Mouse (Mus musculus) urinary bladder, postnatal 10 days (tissue): ENCODE results near the gene Ppp1r1b.
"Not testable (repeated sequence)": the region's sequence is repeated elsewhere in the genome, so short reads cannot be mapped to it uniquely, and the experiment has no call there.

Experiments
- DNase-seq: peaks from one replicate; pipeline ENCODE4 v3.0.0; 2022; ENCODE audit warnings: low spot score

Gene Ppp1r1b

DNA sequence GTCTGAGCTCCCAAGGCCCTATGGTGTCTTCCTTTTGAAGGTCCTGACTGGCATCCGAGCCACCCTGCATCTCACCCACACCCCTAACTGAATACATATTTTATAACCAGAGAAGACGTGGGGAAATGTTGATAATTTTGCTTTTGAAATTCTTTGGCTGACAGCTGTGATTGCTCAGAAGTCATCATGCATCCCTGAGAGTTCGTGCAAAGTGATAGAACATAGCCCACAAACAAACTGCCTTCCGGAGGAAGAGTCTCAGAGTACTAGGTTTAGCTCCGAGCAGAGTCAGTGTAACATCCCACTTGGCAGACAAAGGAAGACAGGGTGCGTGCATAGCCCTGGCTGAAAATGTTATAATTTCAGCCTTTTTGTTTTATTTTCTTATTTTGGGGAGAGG, 25.0 kb downstream of the Ppp1r1b start:
- no peak for DNase-seq

GRCm38 (mm10) chr11:98374266-98374665, 26.1 kb downstream of the Ppp1r1b start:
- no peak for DNase-seq

DNA sequence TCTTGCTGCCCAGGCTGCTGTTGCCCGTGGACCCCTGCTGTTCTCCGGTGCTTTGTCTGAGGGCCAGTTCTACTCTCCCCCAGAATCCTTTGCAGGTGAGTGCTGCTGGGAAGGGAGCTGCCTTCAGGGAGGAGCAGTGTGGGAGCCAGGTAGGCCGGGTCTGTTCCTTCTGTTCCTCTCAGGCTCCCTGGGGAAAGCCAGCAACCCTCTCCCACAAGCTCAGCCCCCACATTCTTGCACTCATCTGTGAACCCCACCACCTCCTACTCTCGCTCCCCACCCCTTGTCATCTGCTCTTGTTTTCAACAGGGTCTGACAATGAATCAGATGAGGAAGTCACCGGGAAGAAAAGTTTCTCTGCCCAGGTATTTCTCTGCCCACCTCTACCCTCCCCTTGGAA, 28.6 kb downstream of the Ppp1r1b start:
- DNase-seq, result no peak

DNA sequence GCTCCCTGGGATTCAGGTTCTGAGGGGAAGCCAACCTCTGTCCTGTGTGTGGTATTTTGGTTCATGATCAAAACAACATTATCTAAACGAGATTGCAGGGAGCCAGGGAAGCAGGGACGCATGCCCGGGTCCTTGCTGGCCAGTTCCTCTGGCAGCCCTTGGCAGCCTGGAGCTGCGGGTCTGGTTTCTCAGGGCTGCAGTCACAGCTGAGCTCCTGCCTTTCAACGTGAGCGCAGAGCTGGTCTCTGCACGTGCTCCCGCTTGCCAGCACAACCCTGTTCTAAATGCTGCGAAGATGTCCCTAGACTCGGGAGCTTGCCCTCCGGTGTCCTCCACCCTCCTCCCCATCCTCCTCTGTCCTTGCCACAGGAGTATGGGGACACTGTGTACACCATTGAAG, 29.6 kb downstream of the Ppp1r1b start:
- no peak for DNase-seq

DNA sequence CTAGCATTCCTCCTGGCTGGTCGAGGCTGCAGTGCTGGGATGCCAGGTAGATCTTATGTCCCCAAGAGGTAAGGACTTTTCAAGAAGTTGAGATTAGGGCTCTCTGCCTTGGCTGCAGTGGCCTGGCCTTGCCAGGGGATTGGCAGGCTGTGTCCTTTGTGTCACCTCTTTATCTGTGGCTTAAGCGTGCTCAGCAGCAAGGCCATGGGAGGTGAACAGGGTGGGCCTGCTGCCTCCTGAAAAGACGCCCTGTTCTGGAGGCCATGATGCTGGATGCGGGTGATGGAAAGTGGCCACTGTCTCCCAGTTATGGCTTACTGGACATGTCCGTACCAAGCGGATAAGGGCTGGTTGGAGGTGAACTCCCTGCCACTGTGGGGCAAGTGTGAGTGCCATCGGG, 31.2 kb downstream of the Ppp1r1b start:
- no peak for DNase-seq

DNA sequence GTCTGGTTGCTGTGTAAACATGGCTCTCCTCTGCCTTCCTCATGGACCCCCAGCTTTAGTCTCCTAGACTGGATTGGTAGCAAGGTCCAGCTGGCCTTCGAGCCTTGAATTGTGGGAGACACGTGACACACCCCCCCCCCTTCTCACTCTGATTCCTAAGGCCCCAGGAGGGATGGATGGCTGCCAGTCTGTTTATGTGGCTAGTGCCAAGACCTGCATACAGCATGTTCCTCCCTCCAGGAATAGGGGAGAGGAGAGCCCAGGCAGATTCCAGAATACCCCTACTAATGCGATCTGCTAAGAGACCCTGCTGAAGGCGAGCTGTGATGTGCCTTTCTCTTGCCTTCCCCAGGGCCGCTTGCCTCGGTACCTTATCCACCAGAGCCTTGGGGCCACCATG, 31.9 kb downstream of the Ppp1r1b start:
- DNase-seq, result no peak

GRCm38 (mm10) chr11:98381651-98382050, 33.4 kb downstream of the Ppp1r1b start:
- DNase-seq, result no peak

DNA sequence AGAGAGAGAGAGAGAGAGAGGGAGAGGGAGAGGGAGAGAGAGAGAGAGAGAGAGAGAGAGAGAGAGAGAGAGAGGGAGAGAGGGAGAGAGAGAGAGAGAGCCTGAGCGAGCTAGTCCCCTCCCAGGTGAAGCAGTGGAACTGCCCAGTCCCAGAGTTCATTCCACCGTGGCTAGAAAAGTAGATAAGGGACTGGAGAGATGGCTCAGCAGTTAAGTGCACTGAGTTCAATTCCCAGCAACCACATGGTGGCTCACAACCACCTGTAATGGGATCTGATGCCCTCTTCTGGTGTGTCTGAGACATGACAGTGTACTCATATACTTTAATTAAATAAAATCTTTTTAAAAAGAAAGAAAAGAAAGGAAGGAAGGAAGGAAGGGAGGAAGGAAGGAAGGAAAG, 34.2 kb downstream of the Ppp1r1b start:
- not testable (repeated sequence) for DNase-seq

- DNase-seq, result no peak
Measured at GRCm38 (mm10) chr11:98383261-98384030, 35.2 kb downstream of the Ppp1r1b start, which contains the start of gene Tcap. Tcap (plus strand) TSS chr11:98383811.

GRCm38 (mm10) chr11:98384216-98384615, 36.0 kb downstream of the Ppp1r1b start:
- DNase-seq, result no peak

- DNase-seq, result no peak
Measured at GRCm38 (mm10) chr11:98384721-98385637, 36.8 kb downstream of the Ppp1r1b start.

DNA sequence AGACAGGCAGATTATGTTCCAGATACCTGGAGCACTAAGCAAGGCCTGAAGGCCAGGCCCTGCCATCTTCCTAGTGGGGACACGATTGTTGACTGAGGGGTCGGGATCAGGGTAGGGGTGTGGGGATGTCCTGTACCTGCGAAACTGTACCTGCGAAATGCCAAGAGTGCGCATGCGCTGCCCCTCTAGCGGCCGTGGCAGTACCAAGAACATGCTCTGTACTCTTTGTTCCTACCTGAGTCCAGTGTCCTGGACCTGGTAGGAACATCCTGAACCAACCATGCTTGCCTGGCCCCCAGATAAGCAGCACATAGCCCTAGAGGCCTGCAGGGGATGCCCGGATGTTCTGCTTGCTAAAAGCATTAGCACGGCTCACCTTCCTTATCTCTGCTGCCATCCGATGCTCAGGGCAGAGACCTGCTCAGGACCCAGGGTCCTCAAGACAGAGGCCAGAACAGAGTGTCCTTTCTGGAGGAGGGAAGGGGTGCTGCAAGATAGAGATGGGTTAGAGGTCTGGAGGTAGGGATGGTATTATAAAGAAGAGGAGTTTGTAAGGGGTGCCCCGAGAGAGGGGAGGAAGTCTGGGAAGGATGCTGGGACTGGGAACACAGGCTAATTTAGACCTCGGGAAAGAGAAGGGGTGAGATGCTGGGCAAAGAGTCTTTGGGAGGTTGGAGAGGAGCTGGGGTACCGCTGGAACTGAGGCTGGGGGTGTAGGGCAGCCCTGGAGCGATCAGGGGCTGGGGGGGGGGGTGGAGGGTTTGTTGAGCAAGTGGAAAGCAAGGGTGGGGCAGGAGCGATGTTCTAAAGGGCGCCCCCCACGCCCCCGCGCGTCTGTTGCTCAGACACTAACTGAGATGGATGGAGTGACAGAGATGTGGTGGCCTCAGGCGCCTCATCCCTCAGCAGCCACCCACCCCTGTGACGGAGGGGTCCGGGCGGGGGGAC, 37.7 kb downstream of the Ppp1r1b start, which contains the start of gene Pnmt:
TSS of gene Pnmt (plus strand) at position 813 of the 948 bp plus-strand sequence.
- DNase-seq, result no peak

DNA sequence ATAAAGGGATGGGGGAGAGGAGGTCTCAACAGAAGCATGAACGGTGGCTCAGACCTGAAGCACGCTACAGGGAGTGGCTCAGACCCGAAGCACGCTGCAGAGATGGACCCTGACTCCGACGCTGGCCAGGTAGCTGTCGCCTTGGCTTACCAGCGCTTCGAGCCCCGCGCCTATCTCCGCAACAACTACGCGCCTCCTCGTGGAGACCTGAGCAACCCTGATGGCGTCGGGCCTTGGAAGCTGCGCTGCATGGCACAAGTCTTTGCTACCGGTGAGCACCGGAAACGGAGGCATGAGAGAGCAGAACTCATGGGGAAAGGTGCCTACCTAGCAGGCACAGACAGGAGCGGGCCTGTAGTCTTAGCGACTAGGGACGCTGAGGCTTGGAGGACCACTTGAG, 38.4 kb downstream of the Ppp1r1b start:
- DNase-seq, result no peak

GRCm38 (mm10) chr11:98387056-98387577, 38.9 kb downstream of the Ppp1r1b start:
- no peak for DNase-seq

DNA sequence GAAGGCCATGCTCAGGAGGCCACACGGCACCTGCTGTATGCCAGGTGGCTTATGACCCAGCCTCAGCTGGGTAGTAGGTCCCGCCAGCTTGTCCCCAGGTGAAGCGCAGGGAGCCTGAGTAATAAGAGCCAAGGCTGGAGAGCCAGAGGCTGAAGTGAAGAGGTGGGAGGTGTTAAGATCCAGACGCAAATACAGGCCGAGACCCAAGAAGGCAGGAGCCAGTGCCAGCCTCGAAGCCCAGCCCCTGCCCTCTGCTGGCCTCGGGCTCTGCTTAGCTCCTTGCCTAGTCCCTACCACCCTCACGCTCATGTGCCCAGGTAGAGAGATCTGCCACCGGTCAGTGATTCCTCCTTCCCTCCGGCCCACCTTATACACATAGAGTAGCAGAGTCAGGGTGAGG, 40.1 kb downstream of the Ppp1r1b start:
- DNase-seq, result no peak

- DNase-seq, result no peak
Measured at GRCm38 (mm10) chr11:98389221-98389780, 41.1 kb downstream of the Ppp1r1b start.

DNA sequence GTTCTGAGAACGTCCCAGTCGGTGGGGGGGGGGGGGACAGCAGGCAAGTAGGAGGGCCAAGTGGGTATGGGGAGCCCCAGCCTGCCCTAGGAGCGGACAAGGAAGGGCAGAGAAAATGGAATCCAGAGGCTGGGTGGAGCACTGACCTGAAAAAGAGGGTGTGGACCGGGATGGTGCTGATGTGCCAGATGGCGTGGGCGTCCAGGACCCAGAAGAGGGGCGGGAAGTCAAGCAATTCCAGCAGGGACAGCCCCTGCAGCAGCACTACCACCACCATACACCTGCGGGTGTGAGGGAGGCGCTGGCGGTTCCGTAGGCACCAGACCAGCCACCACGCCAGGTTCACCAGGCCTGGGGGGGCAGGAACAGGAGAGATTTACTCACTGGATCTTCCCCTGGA, 41.9 kb downstream of the Ppp1r1b start:
- DNase-seq, result no peak

- no peak for DNase-seq
Measured at GRCm38 (mm10) chr11:98392034-98392433, 43.8 kb downstream of the Ppp1r1b start.

DNA sequence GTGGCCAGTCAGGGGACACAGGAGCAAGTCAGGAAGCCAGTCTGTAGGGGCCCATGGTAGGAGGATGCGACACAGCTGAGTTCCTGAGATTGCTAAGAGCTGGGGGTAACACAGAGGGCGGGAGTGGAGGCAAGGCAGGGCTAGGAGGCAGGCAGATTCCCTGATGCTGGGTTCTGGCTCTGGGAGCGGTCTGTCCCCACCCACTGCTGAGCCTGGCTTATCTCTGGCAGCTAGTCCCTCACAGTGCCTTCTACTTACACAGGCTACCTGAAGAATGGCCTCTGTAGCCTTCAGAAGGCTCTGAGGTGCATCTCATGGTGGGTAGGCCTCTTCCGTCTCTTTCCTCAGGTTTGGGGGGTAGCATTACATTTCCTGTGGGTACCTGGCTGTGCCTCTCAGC, 44.4 kb downstream of the Ppp1r1b start:
- DNase-seq, result no peak

DNA sequence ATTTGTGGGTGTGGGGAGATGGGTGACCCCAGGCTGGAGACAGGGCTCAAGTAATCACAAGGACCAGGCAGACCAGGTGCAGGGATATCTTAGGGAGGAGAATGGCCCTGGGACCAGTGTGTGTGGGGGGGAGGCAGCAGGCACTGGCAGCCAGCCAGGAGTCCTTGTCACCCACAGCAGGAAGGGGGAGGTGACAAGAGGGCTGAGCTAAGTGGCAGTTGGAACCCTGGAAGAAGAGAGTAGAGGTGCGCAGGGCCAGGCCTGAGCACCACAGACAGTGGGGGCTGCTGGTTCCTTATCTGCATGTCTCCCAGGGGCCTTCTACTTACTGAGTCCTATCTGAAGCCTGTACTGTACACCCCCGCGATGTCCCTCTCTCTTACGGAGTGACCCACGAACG, 45.1 kb downstream of the Ppp1r1b start:
- DNase-seq, result no peak

- no peak for DNase-seq
Measured at GRCm38 (mm10) chr11:98394301-98394700, 46.1 kb downstream of the Ppp1r1b start.
